Mouse (Mus musculus): ENCODE data around the gene Mvd.

Gene Mvd

DNA sequence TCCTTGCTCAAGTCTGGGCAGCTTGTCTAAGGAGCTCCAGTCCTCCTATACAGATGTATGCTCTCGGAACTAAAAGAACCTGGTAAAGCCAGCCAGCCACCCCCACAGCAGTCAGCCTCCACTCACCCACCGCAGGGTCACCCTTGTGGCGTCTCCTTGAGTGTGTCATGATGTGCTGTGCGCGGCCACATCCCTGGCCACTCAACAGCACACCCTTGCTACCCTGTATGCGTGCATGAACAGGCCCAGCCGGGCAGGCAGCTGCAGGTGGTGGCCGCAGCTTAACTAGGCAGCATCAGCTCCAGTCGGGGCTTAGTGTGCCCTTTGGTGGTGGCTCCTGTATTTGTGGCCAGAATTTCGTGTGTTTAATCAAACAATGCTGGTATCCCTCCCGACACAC is 13.9 kb upstream of the Mvd start:
- DNase-seq (ENCODE audit: low spot score in 2 of 2), result no peak

GRCm38 (mm10) chr8:122454409-122454808 is 11.2 kb upstream of the Mvd start:
- no peak for DNase-seq (ENCODE audit: low spot score in 2 of 2)

DNA sequence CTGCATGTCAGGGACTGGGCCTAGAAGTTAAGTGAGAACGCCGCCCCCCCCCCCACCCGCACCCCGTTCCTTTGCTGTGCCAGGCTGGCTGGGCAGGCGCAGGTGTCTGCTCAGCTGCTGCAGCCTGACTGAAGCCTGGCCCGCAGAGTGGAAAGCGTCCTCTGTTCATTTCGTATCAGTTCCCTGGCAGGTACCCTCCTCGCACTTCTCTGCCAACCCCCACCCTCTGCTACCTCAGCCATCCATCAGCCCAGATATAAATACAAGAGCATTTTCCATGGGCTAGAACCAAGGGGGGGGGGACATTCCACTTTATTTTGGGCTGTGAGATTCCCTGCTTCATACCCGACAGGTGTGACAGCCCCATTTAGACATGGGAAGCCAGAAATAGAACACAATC is 8.9 kb upstream of the Mvd start:
- DNase-seq (ENCODE audit: low spot score in 2 of 2), result no peak

DNA sequence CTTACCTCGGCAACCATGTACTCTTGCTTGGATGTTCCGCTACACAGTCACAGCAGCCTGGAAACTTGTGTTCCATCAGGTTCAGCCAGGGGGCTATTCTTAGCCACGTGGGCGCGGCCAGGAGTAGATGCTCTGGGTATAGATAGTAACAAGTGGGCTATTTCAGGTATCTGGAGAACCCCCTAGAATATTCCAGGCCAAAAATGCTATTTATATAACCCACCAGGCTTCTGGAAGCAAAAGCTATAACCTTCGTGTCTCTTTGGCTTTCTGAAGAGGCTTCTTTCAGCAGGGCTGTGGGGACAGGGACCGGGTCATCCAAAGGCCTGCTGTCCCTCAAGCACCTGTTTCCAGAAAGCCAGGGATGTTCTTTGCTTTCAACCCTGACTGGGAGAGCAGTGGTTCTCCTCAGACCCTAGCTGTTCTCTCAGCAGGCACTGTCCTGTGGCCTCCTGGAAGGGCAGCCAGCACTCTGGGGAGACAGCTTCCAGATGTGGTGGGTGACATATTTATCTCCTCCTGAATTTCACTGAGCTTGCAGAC is 8.0 kb upstream of the Mvd start:
- DNase-seq (ENCODE audit: low spot score in 2 of 2), result no peak

- no peak for DNase-seq (ENCODE audit: low spot score in 2 of 2)
These were observed 2.0 kb upstream of the Mvd start for GRCm38 (mm10) chr8:122445203-122445602.

DNA sequence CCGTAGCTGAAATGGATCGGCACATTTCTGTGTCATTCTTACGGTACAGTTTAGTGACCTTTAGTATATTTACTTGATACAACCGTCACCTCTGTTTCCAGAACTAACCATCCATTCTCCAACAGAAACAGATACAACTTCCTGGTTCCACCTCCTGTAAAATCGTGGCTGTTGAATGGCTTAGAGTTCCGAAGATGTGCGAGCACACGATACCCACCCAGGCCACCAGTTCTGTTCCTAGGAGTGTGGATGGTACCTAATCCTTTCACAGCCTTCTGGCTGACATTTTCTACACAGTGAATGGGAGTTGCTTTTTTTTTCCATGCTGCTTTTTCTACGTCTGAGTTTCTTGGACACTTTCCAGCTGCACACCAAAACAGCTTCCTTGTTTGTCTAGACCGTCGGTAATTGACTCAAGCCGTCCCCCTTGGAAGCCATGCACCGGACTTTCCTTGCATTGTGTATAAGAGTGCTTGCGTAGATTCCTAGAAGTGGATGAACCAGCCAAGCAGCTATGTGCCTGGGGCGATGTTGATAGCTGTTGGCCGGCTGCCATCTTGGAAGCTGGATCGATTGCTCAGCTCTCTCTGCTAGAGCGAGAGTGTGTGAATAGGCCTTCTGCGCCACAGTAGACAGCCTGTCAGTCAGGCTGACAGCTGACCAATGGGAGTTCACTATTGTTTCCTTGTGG is 981 bp upstream of the Mvd start:
- peak; percentile 75 for DNase-seq (ENCODE audit: low spot score in 2 of 2)

DNA sequence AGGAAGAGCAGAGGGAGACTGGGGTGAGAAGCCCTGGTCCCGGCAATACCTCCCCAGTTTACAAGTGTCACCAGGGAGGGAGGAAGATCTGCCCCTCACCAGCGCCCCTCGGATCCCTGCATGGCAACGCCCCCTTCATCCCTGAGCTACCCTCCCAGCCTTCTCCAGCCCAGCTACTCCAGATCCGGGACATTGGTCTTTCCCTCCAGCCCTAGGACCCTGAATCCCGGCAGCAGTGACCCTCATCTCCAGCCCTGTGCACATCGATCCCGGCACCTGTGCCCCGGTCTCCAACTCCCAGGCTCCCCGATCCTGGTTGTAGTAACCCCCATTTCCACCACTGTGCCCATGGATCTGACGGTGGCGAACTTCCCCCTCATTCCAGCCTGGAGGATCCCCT is 441 bp downstream of the Mvd start:
- no peak for DNase-seq (ENCODE audit: low spot score in 2 of 2)

- DNase-seq (ENCODE audit: low spot score in 2 of 2), result no peak
These were observed 866 bp downstream of the Mvd start for GRCm38 (mm10) chr8:122442356-122442755.

GRCm38 (mm10) chr8:122441326-122441725 is 1.9 kb downstream of the Mvd start:
- DNase-seq (ENCODE audit: low spot score in 2 of 2), result no peak

GRCm38 (mm10) chr8:122439336-122439735 is 3.9 kb downstream of the Mvd start:
- no peak for DNase-seq (ENCODE audit: low spot score in 2 of 2)

DNA sequence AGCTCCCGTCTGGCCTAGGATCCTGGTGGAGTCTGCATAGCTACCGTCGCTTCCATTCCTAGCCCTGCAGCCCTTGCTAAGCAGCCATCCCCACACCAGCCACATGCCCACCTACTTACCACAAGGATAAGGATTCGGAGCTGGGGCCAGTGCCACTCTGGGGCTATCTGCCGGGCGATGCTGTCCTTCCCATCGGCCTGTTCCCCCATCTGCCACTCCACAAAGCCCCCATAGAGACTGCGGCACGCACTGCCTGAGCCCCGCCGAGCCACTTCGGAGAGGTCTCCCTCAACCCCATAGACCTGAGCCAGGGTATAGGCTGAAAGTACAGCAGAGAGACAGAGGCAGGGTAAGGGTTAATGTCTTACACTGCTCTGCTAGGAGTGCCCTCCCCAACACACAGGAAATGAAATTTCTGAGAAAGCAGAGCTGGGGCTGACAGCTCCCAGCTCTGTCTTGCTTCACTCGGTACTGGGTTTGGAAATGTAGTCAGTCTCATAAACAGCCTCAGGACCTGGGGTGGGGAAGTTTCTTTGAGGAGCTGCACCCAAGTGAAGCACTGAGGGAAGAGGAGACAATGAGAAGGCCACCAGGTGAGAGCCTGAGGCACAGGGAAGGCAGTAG is 5.4 kb downstream of the Mvd start:
- DNase-seq (ENCODE audit: low spot score in 2 of 2), result no peak

GRCm38 (mm10) chr8:122436586-122437125 is 6.6 kb downstream of the Mvd start:
- no peak for DNase-seq (ENCODE audit: low spot score in 2 of 2)

- no peak for DNase-seq (ENCODE audit: low spot score in 2 of 2)
These were observed 7.1 kb downstream of the Mvd start for GRCm38 (mm10) chr8:122436146-122436545.

DNA sequence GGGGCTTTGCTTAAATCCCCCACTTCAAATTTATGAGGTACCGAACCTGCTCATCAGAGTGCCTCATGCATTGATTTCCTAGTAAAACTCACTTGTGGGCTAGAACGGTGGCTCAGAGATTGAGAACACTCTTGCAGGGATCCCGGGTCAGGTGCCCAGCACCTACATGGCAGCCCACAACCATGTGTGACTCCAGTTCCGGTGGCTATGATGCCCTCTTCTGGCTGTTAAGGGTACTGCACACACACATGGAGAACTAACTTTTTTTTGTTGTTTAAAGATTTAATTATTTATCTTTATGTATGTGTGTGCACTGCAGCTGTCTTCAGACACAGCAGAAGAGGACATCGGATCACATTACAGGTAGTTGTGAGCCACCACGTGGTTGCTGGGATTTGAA is 7.8 kb downstream of the Mvd start:
- no peak for DNase-seq (ENCODE audit: low spot score in 2 of 2)

- DNase-seq (ENCODE audit: low spot score in 2 of 2), result no peak
These were observed 9.8 kb downstream of the Mvd start for GRCm38 (mm10) chr8:122433269-122433905.

DNA sequence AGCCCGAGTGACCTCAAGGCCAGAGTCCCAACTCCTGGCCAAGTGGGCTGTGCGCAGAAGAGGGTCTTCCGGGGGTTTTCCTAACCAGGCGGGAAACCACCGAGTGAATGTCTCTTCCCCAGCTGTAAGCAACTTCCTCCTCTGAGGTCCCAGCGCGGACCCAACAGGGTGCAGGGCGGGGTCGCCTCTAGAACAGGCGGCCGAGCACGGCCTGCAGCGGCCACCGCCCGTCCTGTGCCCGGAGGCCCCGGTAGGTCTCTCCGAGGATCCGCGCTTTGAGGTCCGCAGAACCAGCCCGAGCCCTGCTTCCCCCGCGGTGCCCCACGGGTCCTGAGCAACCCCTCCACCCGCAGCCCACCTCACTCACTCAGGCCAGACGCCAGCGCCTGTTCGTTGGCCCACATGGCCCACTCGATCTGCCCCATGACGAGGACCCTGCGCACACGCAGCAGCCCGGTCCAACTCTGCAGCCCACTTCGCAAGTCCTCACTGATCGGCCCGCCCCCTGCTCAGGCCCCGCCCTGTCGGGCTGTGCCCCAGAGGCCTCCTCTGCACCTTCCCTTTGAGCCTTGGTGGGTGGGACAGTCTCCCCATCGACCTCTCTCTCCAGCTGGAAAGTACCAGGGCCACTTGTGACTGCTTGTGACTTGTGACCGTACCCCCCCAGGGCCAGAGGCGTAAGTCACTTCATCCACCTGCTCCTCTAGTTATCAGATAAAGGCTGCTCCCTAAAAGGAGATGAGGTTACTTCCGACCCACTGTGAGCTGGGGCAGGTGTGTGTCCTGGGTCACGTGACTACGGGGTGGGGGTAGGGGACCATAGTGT is 10.6 kb downstream of the Mvd start, which contains the start of gene Cyba:
Cyba (minus strand) TSS at position 488 of the 826 bp plus-strand sequence.
- no peak for DNase-seq (ENCODE audit: low spot score in 2 of 2)

DNA sequence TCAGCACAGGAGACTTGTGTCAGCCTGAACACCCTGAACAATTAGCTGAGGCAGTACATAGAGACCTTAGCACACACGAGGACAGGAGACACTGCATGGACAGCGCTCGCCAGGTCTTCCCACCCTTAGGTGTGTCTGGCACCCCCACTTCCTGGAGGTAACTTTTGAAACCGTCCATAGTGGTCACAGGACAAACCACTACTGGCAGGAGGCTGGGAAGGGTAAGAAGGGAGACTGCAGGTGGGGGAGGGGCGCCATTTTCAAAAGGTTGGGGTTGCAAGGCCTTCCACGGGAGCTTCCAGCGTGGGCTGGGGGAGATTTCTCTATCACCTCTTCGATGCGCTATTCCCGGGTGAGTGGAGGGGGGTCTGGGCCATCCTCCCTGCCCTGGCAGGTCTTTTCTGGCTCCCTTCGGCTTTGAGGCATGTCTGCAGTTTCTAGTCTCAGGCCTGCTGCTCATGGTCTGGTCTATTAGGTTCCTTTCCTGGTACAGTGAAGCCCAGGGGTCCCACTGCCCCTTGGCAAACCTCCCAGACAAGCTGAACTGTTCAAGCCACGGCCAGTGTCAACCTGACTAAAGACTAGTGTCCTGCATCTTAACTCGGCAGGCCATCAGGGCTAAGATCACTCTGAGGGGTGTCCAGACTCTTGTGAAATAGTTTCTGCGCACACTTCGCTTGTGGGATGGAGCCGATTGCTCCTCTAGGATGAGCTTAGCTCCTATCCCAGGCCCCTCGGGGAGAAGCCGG is 11.4 kb downstream of the Mvd start:
- no peak for DNase-seq (ENCODE audit: low spot score in 2 of 2)

DNA sequence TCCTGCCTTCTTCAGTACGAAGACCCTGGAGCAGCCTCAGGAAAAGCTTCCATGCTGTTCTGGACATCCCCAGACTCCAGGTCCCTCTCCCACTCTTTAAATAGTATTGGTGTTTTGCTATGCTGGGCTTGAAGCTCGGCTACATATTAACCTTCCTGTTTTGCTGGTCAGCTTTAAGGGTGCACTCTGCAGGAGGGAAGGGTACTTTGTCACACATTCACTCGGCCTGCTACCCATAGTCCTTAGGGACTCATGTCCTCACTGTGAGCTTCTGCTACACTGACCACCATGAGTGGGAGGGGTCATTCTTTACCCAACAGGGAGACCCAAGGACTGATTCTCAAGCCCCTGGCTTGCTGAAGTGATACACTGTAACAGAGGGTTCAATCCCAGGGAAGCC is 12.6 kb downstream of the Mvd start:
- no peak for DNase-seq (ENCODE audit: low spot score in 2 of 2)

GRCm38 (mm10) chr8:122430058-122430636 is 13.1 kb downstream of the Mvd start:
- no peak for DNase-seq (ENCODE audit: low spot score in 2 of 2)

- DNase-seq (ENCODE audit: low spot score in 2 of 2), result no peak
These were observed 15.1 kb downstream of the Mvd start for GRCm38 (mm10) chr8:122428163-122428562.

GRCm38 (mm10) chr8:122427607-122428006 is 15.6 kb downstream of the Mvd start:
- DNase-seq (ENCODE audit: low spot score in 2 of 2), result no peak

All from right cerebral cortex, postnatal 36 days (tissue).